Mouse (Mus musculus) liver, adult (tissue): Measurements from ENCODE around the gene Adamts13.

Source experiments
- GATA4 ChIP-seq: IDR thresholded peaks from 2 replicates; pipeline ENCODE4 v1.6.1; 2014; ENCODE audit warnings: mild to moderate bottlenecking, low read length; ENCODE audit not compliant: insufficient replicate concordance

The Adamts13 gene

GRCm38 (mm10) chr2:26973116-26973515 lies at the start of gene Adamts13:
Adamts13 (plus strand) TSS chr2:26973416.
- no peak for TF ChIP-seq GATA4

GRCm38 (mm10) chr2:26927745-26928476 lies 45.3 kb upstream of the Adamts13 start:
- no peak for TF ChIP-seq GATA4

- TF ChIP-seq GATA4, result no peak
Measured at GRCm38 (mm10) chr2:26930390-26930789, 42.8 kb upstream of the Adamts13 start.

GRCm38 (mm10) chr2:26932473-26933303 lies 40.5 kb upstream of the Adamts13 start:
- no peak for TF ChIP-seq GATA4

- TF ChIP-seq GATA4, result no peak
Measured at GRCm38 (mm10) chr2:26933304-26934055, 39.7 kb upstream of the Adamts13 start, which contains the start of the genes Surf4 and Stkld1. Surf4 (minus strand) TSS chr2:26933928. Stkld1 (plus strand) TSS chr2:26934047.

- no peak for TF ChIP-seq GATA4
Measured at GRCm38 (mm10) chr2:26935286-26935685, 37.9 kb upstream of the Adamts13 start.

- no peak for TF ChIP-seq GATA4
Measured at GRCm38 (mm10) chr2:26936425-26936824, 36.8 kb upstream of the Adamts13 start.

GRCm38 (mm10) chr2:26941539-26941938 lies 31.7 kb upstream of the Adamts13 start:
- TF ChIP-seq GATA4, result no peak

GRCm38 (mm10) chr2:26943253-26943652 lies 30.0 kb upstream of the Adamts13 start:
- no peak for TF ChIP-seq GATA4

GRCm38 (mm10) chr2:26950411-26950810 lies 22.8 kb upstream of the Adamts13 start:
- TF ChIP-seq GATA4, result no peak

- no peak for TF ChIP-seq GATA4
Measured at GRCm38 (mm10) chr2:26951346-26951905, 21.8 kb upstream of the Adamts13 start.

- no peak for TF ChIP-seq GATA4
Measured at GRCm38 (mm10) chr2:26952193-26952592, 21.0 kb upstream of the Adamts13 start.

GRCm38 (mm10) chr2:26952866-26953265 lies 20.4 kb upstream of the Adamts13 start:
- TF ChIP-seq GATA4, result no peak

- no peak for TF ChIP-seq GATA4
Measured at GRCm38 (mm10) chr2:26954735-26955395, 18.4 kb upstream of the Adamts13 start.
